Mouse (Mus musculus) lung, postnatal 10 days (tissue): Measurements from ENCODE around the gene Dyrk3.
"Not testable (repeated sequence)": the region's sequence is repeated elsewhere in the genome, so short reads cannot be mapped to it uniquely, and the experiment has no call there.

Source experiments
- DNase-seq: peaks from one replicate; pipeline ENCODE4 v3.0.0; 2021

The Dyrk3 gene

GRCm38 (mm10) chr1:131138191-131139016 is at the start of gene Dyrk3:
Gene Dyrk3, minus strand, starts transcription at chr1:131138340.
- DNase-seq = peak; percentile 92

GRCm38 (mm10) chr1:131187856-131188255 is 49.7 kb upstream of the Dyrk3 start:
- no peak for DNase-seq

- no peak for DNase-seq
These were observed 48.9 kb upstream of the Dyrk3 start for GRCm38 (mm10) chr1:131186995-131187394.

GRCm38 (mm10) chr1:131185821-131186506 is 47.8 kb upstream of the Dyrk3 start:
- no peak for DNase-seq

GRCm38 (mm10) chr1:131184956-131185660 is 47.0 kb upstream of the Dyrk3 start:
- DNase-seq = no peak

- DNase-seq = peak; percentile 75
These were observed 46.3 kb upstream of the Dyrk3 start for GRCm38 (mm10) chr1:131184253-131184955.

GRCm38 (mm10) chr1:131183201-131183600 is 45.1 kb upstream of the Dyrk3 start:
- DNase-seq = no peak

GRCm38 (mm10) chr1:131181642-131182527 is 43.7 kb upstream of the Dyrk3 start:
- DNase-seq = peak; percentile 89

- DNase-seq = no peak
These were observed 42.2 kb upstream of the Dyrk3 start for GRCm38 (mm10) chr1:131180386-131180785.

- DNase-seq = no peak
These were observed 39.9 kb upstream of the Dyrk3 start for GRCm38 (mm10) chr1:131178083-131178482.

GRCm38 (mm10) chr1:131177249-131177648 is 39.1 kb upstream of the Dyrk3 start:
- no peak for DNase-seq

GRCm38 (mm10) chr1:131175819-131176218 is 37.7 kb upstream of the Dyrk3 start:
- DNase-seq = no peak

- DNase-seq = no peak
These were observed 37.0 kb upstream of the Dyrk3 start for GRCm38 (mm10) chr1:131175189-131175588.

- no peak for DNase-seq
These were observed 36.2 kb upstream of the Dyrk3 start for GRCm38 (mm10) chr1:131174299-131174861.

- DNase-seq = no peak
These were observed 35.7 kb upstream of the Dyrk3 start for GRCm38 (mm10) chr1:131173809-131174208.

GRCm38 (mm10) chr1:131173001-131173400 is 34.9 kb upstream of the Dyrk3 start:
- peak; percentile 51 for DNase-seq

- DNase-seq = no peak
These were observed 29.5 kb upstream of the Dyrk3 start for GRCm38 (mm10) chr1:131167612-131168011.

GRCm38 (mm10) chr1:131164427-131164826 is 26.3 kb upstream of the Dyrk3 start:
- no peak for DNase-seq

- DNase-seq = peak; percentile 45
These were observed 23.0 kb upstream of the Dyrk3 start for GRCm38 (mm10) chr1:131161091-131161490.

GRCm38 (mm10) chr1:131159573-131160327 is 21.6 kb upstream of the Dyrk3 start:
- DNase-seq = not testable (repeated sequence)

- DNase-seq = peak; percentile 65
These were observed 17.3 kb upstream of the Dyrk3 start for GRCm38 (mm10) chr1:131155456-131155855.
